Mouse (Mus musculus) c-Kit-negative CD71-positive TER-119-positive erythroid progenitor cells, embryonic 14.5 days (primary cell): ENCODE data around the gene Tmem176a.

ENCODE experiments used
- DNase-seq: peaks from one replicate; pipeline ENCODE4 v3.0.0-alpha.2; 2013; ENCODE audit warnings: low read depth, low spot score

Tmem176a gene

DNA sequence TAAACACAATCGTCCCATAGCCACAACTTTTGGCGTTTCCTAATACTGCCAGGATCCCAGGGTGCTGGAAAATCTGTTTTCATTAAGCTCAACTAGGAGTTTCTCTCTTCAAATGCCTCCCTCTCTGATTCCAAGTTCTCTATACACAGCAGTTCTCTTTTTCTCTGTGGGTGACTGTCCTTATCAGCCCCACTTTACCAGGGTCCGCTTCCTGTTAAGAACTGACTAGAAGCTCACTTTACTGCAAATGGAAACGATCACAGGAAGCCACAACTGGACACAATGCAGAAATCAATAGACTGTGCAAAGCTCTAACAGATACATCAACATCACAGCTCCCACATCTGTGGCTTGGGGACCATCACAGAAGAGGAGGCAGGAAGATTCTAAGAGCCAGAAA, 53.5 kb downstream of the Tmem176a start:
- DNase-seq: no peak

DNA sequence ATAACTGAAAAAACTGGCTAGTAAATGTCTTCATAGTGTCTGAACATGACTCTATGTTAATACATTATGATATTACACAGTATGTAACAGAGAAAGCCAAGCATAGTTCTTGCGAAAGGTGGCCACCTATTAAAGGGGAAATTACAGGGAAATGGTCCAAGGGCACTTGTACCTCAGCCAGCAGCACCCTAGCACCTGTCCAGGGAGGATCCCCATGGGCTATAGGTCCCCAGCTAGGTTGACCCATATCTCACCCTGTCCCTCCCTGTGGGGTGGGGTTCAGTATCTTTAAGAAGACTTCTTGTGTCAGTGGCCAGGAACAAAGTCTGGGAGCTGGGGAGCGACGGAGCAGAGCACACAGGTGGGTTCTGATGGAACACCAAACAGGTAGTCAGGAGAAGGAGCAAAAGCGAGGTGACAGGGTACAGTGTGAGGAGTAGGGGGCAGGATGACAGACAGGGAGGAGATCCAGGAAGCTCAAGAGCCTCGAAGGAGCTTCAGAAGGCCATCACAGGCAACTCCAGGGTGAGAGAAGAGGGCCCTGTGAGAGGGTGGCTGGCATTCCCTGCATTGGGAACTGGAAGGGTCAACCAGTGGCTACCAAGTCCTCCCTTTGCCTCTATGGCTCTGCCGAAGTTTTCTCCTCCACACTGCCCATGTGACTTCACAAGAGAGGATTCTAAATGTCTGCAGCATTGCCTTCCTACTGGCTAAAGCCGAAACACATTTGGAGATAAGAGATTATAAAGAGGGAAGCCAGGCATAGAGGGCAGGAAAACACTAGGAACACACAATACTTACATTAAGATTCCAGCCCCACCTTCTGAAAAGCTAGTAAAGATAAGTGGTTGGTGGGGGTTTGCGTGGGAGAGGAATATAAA, 54.5 kb downstream of the Tmem176a start:
- no peak for DNase-seq

DNA sequence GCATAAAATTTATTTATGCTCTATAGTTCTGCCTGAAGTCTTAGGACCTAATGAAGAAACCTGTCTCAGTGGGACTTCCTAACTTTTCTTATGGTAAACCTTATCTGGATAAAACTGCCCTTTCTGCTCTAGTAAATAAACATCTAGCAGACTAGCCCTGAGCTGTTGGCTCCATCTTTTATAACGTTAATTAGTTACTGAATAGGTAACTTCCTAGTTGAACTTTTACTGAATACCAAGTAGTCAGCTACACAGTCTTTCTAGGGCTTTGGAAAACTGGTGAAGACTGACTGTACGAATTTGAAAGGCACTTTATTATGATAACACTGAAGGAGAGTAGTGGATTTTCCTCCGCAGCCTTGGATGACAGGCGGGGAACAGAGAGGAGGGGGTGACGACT, 55.2 kb downstream of the Tmem176a start:
- DNase-seq: no peak
